Comparison of ENCODE assay signal across 13 mouse cellular contexts in genomic region chr12:71376446-71376845, GRCm38 (mm10).
DNase-seq lines count a peak whose midpoint lies in the region; ATAC-seq and TF ChIP-seq lines count a peak whose summit lies in the region.
"Had no signal": no experiment of that assay in that cellular context is flagged by ENCODE, and none has a peak within 500 bp of the region (broad histone marks: within the 10 kb centered on the region; RNA-seq: fewer than 3 reads in every experiment).

No protein-coding gene starts in this region.

- H3K4me1 ChIP-seq in kidney, embryonic 16.5 days (ENCODE audit: insufficient read depth, low read length): peaks cover 9% of the 10 kb centered on the region; the same call in 1 of the 2 replicates
- 0 out of 2 replicates have a peak, but pooled peaks cover 4% of the 10 kb centered on the region for H3K4me1 ChIP-seq in midbrain, embryonic 14.5 days (ENCODE audit: control insufficient read depth, insufficient read depth, low read length)
- peaks cover 19% of the 10 kb centered on the region for H3K4me1 ChIP-seq in midbrain, embryonic 10.5 days
- no peaks in the 10 kb centered on the region for H3K4me1 ChIP-seq in hindbrain, postnatal 0 days (ENCODE audit: insufficient read depth, low read length)
- no peaks in the 10 kb centered on the region for H3K4me1 ChIP-seq in stomach, postnatal 0 days (replicated peaks; ENCODE audit: control insufficient read depth, insufficient read depth)

- peak overlapping the region; percentile 43 for H3K27ac ChIP-seq in kidney, embryonic 16.5 days (ENCODE audit: low read length)
- H3K27ac ChIP-seq in midbrain, embryonic 14.5 days (replicated peaks; ENCODE audit: low read depth, low read length): peak overlapping the region; percentile 43; the same call in 1 of the 2 replicates
- no peak overlapping the region for H3K27ac ChIP-seq in midbrain, embryonic 10.5 days (replicated peaks)
- no peak overlapping the region for H3K27ac ChIP-seq in hindbrain, postnatal 0 days
- H3K27ac ChIP-seq in stomach, postnatal 0 days (replicated peaks): no peak overlapping the region
- H3K27ac ChIP-seq: heart, embryonic 13.5 days; liver, embryonic 14.5 days had no signal

- WGBS in kidney, embryonic 16.5 days: 26% methylated on average over 8 of the region's 8 CpGs
- WGBS in midbrain, embryonic 14.5 days: 41% methylated on average over 8 of the region's 8 CpGs
- 64% methylated on average over 8 of the region's 8 CpGs for WGBS in midbrain, embryonic 10.5 days
- 41% methylated on average over 8 of the region's 8 CpGs for WGBS in hindbrain, postnatal 0 days
- 33% methylated on average over 8 of the region's 8 CpGs for WGBS in stomach, postnatal 0 days

- peak overlapping the region; percentile 33 for H3K4me3 ChIP-seq in kidney, embryonic 16.5 days (ENCODE audit: low read length)
- no peak overlapping the region for H3K4me3 ChIP-seq in midbrain, embryonic 14.5 days (replicated peaks; ENCODE audit: low read depth, low read length)
- no peak overlapping the region for H3K4me3 ChIP-seq in midbrain, embryonic 10.5 days
- H3K4me3 ChIP-seq in hindbrain, postnatal 0 days (ENCODE audit: low read length): no peak overlapping the region
- H3K4me3 ChIP-seq in stomach, postnatal 0 days (ENCODE audit: low read depth, low read length): peak overlapping the region; percentile 15
- H3K4me3 ChIP-seq: heart, embryonic 13.5 days had no signal

- no peaks in the 10 kb centered on the region for H3K27me3 ChIP-seq in kidney, embryonic 16.5 days (ENCODE audit: insufficient read depth, low read length)
- no peaks in the 10 kb centered on the region for H3K27me3 ChIP-seq in midbrain, embryonic 14.5 days (ENCODE audit: control insufficient read depth, insufficient read depth, low read length)
- no peaks in the 10 kb centered on the region for H3K27me3 ChIP-seq in midbrain, embryonic 10.5 days (ENCODE audit: low read depth, poor library complexity, severe bottlenecking)
- H3K27me3 ChIP-seq in hindbrain, postnatal 0 days (ENCODE audit: insufficient read depth, low read length): no peaks in the 10 kb centered on the region
- no peaks in the 10 kb centered on the region for H3K27me3 ChIP-seq in stomach, postnatal 0 days (ENCODE audit: control insufficient read depth, insufficient read depth, low read length)
- H3K27me3 ChIP-seq: heart, embryonic 13.5 days had no signal

- peak; percentile 58; the same call in 1 of the 2 replicates for ATAC-seq in kidney, embryonic 16.5 days (ENCODE audit: low FRiP score, low TSS enrichment)
- no peak for ATAC-seq in midbrain, embryonic 14.5 days (ENCODE audit: low FRiP score, low TSS enrichment)
- peak; percentile 56; the same call in 1 of the 2 replicates for ATAC-seq in hindbrain, postnatal 0 days
- ATAC-seq in stomach, postnatal 0 days (ENCODE audit: low FRiP score, low TSS enrichment): no peak
- ATAC-seq in megakaryocyte-erythroid progenitor cell, adult 5-6 weeks (replicated peaks; ENCODE audit: low FRiP score, low TSS enrichment, poor library complexity, severe bottlenecking): no peak

- no peaks in the 10 kb centered on the region for H3K36me3 ChIP-seq in kidney, embryonic 16.5 days (ENCODE audit: insufficient read depth, low read length)
- H3K36me3 ChIP-seq in midbrain, embryonic 14.5 days (ENCODE audit: control insufficient read depth, insufficient read depth, low read length): no peaks in the 10 kb centered on the region
- no peaks in the 10 kb centered on the region for H3K36me3 ChIP-seq in midbrain, embryonic 10.5 days
- H3K36me3 ChIP-seq in hindbrain, postnatal 0 days (ENCODE audit: insufficient read depth, low read length): no peaks in the 10 kb centered on the region
- H3K36me3 ChIP-seq in stomach, postnatal 0 days (ENCODE audit: control insufficient read depth, insufficient read depth, low read length): no peaks in the 10 kb centered on the region
- H3K36me3 ChIP-seq: G1E; heart, embryonic 13.5 days had no signal

- H3K9ac ChIP-seq in kidney, embryonic 16.5 days (replicated peaks; ENCODE audit: low read length): peak overlapping the region; percentile 6
- no peak overlapping the region for H3K9ac ChIP-seq in midbrain, embryonic 14.5 days (replicated peaks; ENCODE audit: low read length)
- no peak overlapping the region for H3K9ac ChIP-seq in hindbrain, postnatal 0 days (replicated peaks; ENCODE audit: low read length)
- no peak overlapping the region for H3K9ac ChIP-seq in stomach, postnatal 0 days (ENCODE audit: low read length)
- H3K9ac ChIP-seq: heart, embryonic 13.5 days; liver, embryonic 14.5 days had no signal

- peak overlapping the region; percentile 42 for H3K4me2 ChIP-seq in kidney, embryonic 16.5 days (replicated peaks; ENCODE audit: low read depth, low read length)
- no peak overlapping the region for H3K4me2 ChIP-seq in midbrain, embryonic 14.5 days (ENCODE audit: low read length)
- peak overlapping the region; percentile 14; the same call in 1 of the 2 replicates for H3K4me2 ChIP-seq in hindbrain, postnatal 0 days (ENCODE audit: low read depth, low read length)
- H3K4me2 ChIP-seq in stomach, postnatal 0 days (replicated peaks; ENCODE audit: low read depth): peak overlapping the region; percentile 43

- no peak for TF ChIP-seq EP300 in stomach, postnatal 0 days (optimal IDR thresholded peaks at IDR 0.05)

- TF ChIP-seq CTCF in hindbrain, postnatal 0 days (IDR thresholded peaks at IDR 0.05; ENCODE audit: low read depth): no peak
- TF ChIP-seq CTCF in stomach, postnatal 0 days (IDR thresholded peaks at IDR 0.05; ENCODE audit: low read depth): no peak

- no peaks in the 10 kb centered on the region for H3K9me3 ChIP-seq in kidney, embryonic 16.5 days (ENCODE audit: low read length)
- H3K9me3 ChIP-seq in midbrain, embryonic 14.5 days (ENCODE audit: control insufficient read depth, low read length): no peaks in the 10 kb centered on the region
- no peaks in the 10 kb centered on the region for H3K9me3 ChIP-seq in midbrain, embryonic 10.5 days (replicated peaks)
- no peaks in the 10 kb centered on the region for H3K9me3 ChIP-seq in hindbrain, postnatal 0 days (ENCODE audit: low read length)
- H3K9me3 ChIP-seq in stomach, postnatal 0 days (ENCODE audit: control insufficient read depth, low read length): no peaks in the 10 kb centered on the region
- H3K9me3 ChIP-seq: G1E; heart, embryonic 13.5 days had no signal

- no peak for DNase-seq in kidney, adult 8-10 months
- peak; percentile 46 for DNase-seq in midbrain, embryonic 14.5 days
- no peak for DNase-seq in midbrain, embryonic 10.5 days (ENCODE audit: low spot score)
- peak; percentile 29 for DNase-seq in hindbrain, postnatal 0 days (ENCODE audit: low spot score)
- DNase-seq in stomach, postnatal 0 days (ENCODE audit: low spot score): no peak
- no peak for DNase-seq in c-Kit-positive CD71-positive TER-119-positive erythroid progenitor cells, embryonic 14.5 days (ENCODE audit: low spot score)
- DNase-seq: adrenal gland, postnatal 25 days; cerebellum, postnatal 25 days had no signal

Comparison
In these comparisons a context has a peak if more than half of its experiments do, and no peak if none do; other contexts are left out.
1. H3K27ac ChIP-seq: peak in kidney, embryonic 16.5 days (single experiment) and midbrain, embryonic 14.5 days (single experiment); none in midbrain, embryonic 10.5 days (single experiment), hindbrain, postnatal 0 days (single experiment) and stomach, postnatal 0 days (single experiment).
2. DNase-seq: peak in midbrain, embryonic 14.5 days (single experiment) and hindbrain, postnatal 0 days (single experiment); none in kidney, adult 8-10 months (0 of 2), midbrain, embryonic 10.5 days (single experiment), stomach, postnatal 0 days (single experiment) and c-Kit-positive CD71-positive TER-119-positive erythroid progenitor cells, embryonic 14.5 days (single experiment).
3. ATAC-seq: peak in kidney, embryonic 16.5 days (single experiment) and hindbrain, postnatal 0 days (single experiment); none in midbrain, embryonic 14.5 days (single experiment), stomach, postnatal 0 days (single experiment) and megakaryocyte-erythroid progenitor cell, adult 5-6 weeks (single experiment).
4. H3K4me3 ChIP-seq: peak in kidney, embryonic 16.5 days (single experiment) and stomach, postnatal 0 days (single experiment); none in midbrain, embryonic 14.5 days (single experiment), midbrain, embryonic 10.5 days (single experiment) and hindbrain, postnatal 0 days (single experiment).